Mouse (Mus musculus) CD4-positive naive resting alpha-beta T cell, adult 76 days (primary cell): ENCODE measurements around the gene Nt5e. TPM values are rescaled to one million over a fixed set of nuclear protein-coding genes. Genes with fewer than 3 reads are reported as not detected.

ENCODE experiments used
- total RNA-seq: library from RNA; stranded (reverse); gene quantifications from one replicate; pipeline ENCODE4 v1.2.4, GENCODE M21; 2023

The Nt5e gene
- 29.5 TPM for total RNA-seq

GRCm38 (mm10) chr9:88326930-88327901 lies at the start of gene Nt5e:
Gene Nt5e, plus strand, starts transcription at chr9:88327197.

Other genes starting within 250 kb of the Nt5e start
- 23.8 TPM for gene Snx14, start 111.8 kb downstream of the Nt5e start, total RNA-seq
- not detected for gene Gm20537, start 129.4 kb downstream of the Nt5e start, total RNA-seq
- gene Syncrip, start 155.4 kb downstream of the Nt5e start, total RNA-seq = 137 TPM
- 10.0 TPM for gene Zfp949, start 220.8 kb downstream of the Nt5e start, total RNA-seq